Mouse (Mus musculus) kidney, embryonic 14.5 days (tissue): Measurements from ENCODE around the gene Cuedc1. TPM values are rescaled to one million over a fixed set of nuclear protein-coding genes. Genes with fewer than 3 reads are reported as not detected.

Experiments
- ATAC-seq: fragments of 200-750 bp; cut with Nextera tagmentation; 2 replicates; pipeline ENCODE4 v1.8.0; 2017; ENCODE audit warnings: moderate number of reproducible peaks, mild to moderate bottlenecking, moderate TSS enrichment, moderate library complexity; ENCODE audit not compliant: low FRiP score, low TSS enrichment
- H3K27ac ChIP-seq: fragments of 300-500 bp; sonication (generic); 2 replicates; pipeline ENCODE4 v1.5.1; 2014; ENCODE audit warnings: low read depth, mild to moderate bottlenecking, low read length, moderate library complexity, mixed read lengths
- H3K27me3 ChIP-seq: fragments of 300-500 bp; sonication (generic); 2 replicates; pipeline ENCODE4 v1.6.1; 2014; ENCODE audit warnings: mild to moderate bottlenecking, low read length; ENCODE audit not compliant: control insufficient read depth, insufficient read depth
- H3K36me3 ChIP-seq: fragments of 300-500 bp; sonication (generic); 2 replicates; pipeline ENCODE4 v1.6.1; 2014; ENCODE audit warnings: low read length, mixed read lengths; ENCODE audit not compliant: control insufficient read depth, insufficient read depth
- H3K4me1 ChIP-seq: fragments of 300-500 bp; sonication (generic); 2 replicates; pipeline ENCODE4 v1.6.1; 2014; ENCODE audit warnings: low read length, mixed read lengths; ENCODE audit not compliant: control insufficient read depth, insufficient read depth
- H3K4me2 ChIP-seq: fragments of 300-500 bp; sonication (generic); replicated peaks from 2 replicates; pipeline ENCODE4 v1.6.1; 2014; ENCODE audit warnings: low read depth, mild to moderate bottlenecking, low read length
- H3K4me3 ChIP-seq: fragments of 300-500 bp; sonication (generic); 2 replicates; pipeline ENCODE4 v1.5.1; 2014; ENCODE audit warnings: mild to moderate bottlenecking, low read length
- H3K9ac ChIP-seq: fragments of 300-500 bp; sonication (generic); 2 replicates; pipeline ENCODE4 v1.6.1; 2014; ENCODE audit warnings: low read depth, mild to moderate bottlenecking, low read length, moderate library complexity
- H3K9me3 ChIP-seq: fragments of 300-500 bp; sonication (generic); 2 replicates; pipeline ENCODE4 v1.6.1; 2016; ENCODE audit warnings: low read length; ENCODE audit not compliant: control insufficient read depth
- WGBS: fragments of 180-500 bp; shearing (Covaris S2); extraction: QIAGEN DNeasy Blood & Tissue Kit; methylation state at CpG from one replicate; pipeline ENCODE4 v1.1.7; 2014; 5-methylcytosine and 5-hydroxymethylcytosine counted together
- polyA plus RNA-seq: library from polyadenylated mRNA; unstranded; fragments of >200 nt; fragmentation: Nextera tagmentation; extraction: Ambion mirVana; gene quantifications from 2 replicates; pipeline ENCODE4 v1.2.1, GENCODE M21; 2014

Cuedc1 gene
- polyA plus RNA-seq, 1 experiment from 2014 or later, result 17.0 TPM

GRCm38 (mm10) chr11:88098787-88099598 lies 1.1 kb downstream of the Cuedc1 start:
- WGBS, result 1% methylated on average over 60 of the region's 95 CpGs

GRCm38 (mm10) chr11:88099599-88100023 lies 1.8 kb downstream of the Cuedc1 start:
- Histone ChIP-seq H3K27ac (peak overlapping the region; percentile 95), H3K4me1 (peaks cover 23% of the 10 kb centered on the region), H3K36me3 (no peaks in the 10 kb centered on the region), H3K9me3 (no peaks in the 10 kb centered on the region), H3K4me3 (peak overlapping the region; percentile 53), H3K9ac (peak overlapping the region; percentile 85), H3K4me2 (peak overlapping the region; percentile 89), H3K27me3 (no peaks in the 10 kb centered on the region; the same call in 1 of the 2 replicates)
- peak; percentile 66 for ATAC-seq
- WGBS, result under 1% methylated on average over 36 of the region's 38 CpGs

More at GRCm38 (mm10) chr11:88098787-88099598, 1.1 kb downstream of the Cuedc1 start:
- Histone ChIP-seq H3K27me3 (no peaks in the 10 kb centered on the region; the same call in 1 of the 2 replicates), H3K4me1 (peaks cover 23% of the 10 kb centered on the region), H3K4me2 (peak overlapping the region; percentile 89), H3K9me3 (no peaks in the 10 kb centered on the region), H3K9ac (peak overlapping the region; percentile 85), H3K27ac (peak overlapping the region; percentile 95), H3K36me3 (no peaks in the 10 kb centered on the region), H3K4me3 (peak overlapping the region; percentile 53)
- ATAC-seq, result peak; percentile 63

GRCm38 (mm10) chr11:88100170-88100569 lies 2.3 kb downstream of the Cuedc1 start:
- H3K27me3 ChIP-seq, result no peaks in the 10 kb centered on the region; the same call in 1 of the 2 replicates
- no peak for ATAC-seq
- WGBS, result 33% methylated on average over 4 of the region's 4 CpGs
- no peak overlapping the region for H3K27ac ChIP-seq
- no peaks in the 10 kb centered on the region for H3K36me3 ChIP-seq
- H3K4me3 ChIP-seq, result peak overlapping the region; percentile 53; the same call in 1 of the 2 replicates
- H3K9ac ChIP-seq, result no peak overlapping the region
- peak overlapping the region; percentile 89 for H3K4me2 ChIP-seq
- no peaks in the 10 kb centered on the region for H3K9me3 ChIP-seq
- peaks cover 23% of the 10 kb centered on the region for H3K4me1 ChIP-seq

GRCm38 (mm10) chr11:88103214-88103941 lies 5.5 kb downstream of the Cuedc1 start:
- Histone ChIP-seq H3K4me3 (no peak overlapping the region), H3K4me1 (peaks cover 15% of the 10 kb centered on the region), H3K27me3 (no peaks in the 10 kb centered on the region), H3K9me3 (no peaks in the 10 kb centered on the region), H3K27ac (no peak overlapping the region), H3K4me2 (no peak overlapping the region), H3K9ac (no peak overlapping the region), H3K36me3 (no peaks in the 10 kb centered on the region)
- 84% methylated on average over 19 of the region's 19 CpGs for WGBS
- ATAC-seq, result no peak

- Histone ChIP-seq H3K4me1 (peaks cover 7% of the 10 kb centered on the region; the same call in 1 of the 2 replicates), H3K9ac (no peak overlapping the region), H3K4me2 (no peak overlapping the region), H3K27me3 (no peaks in the 10 kb centered on the region), H3K9me3 (no peaks in the 10 kb centered on the region), H3K4me3 (no peak overlapping the region), H3K36me3 (no peaks in the 10 kb centered on the region), H3K27ac (no peak overlapping the region)
- ATAC-seq, result no peak
- 72% methylated on average over 6 of the region's 6 CpGs for WGBS
These were observed 7.8 kb downstream of the Cuedc1 start for GRCm38 (mm10) chr11:88105494-88106291.

GRCm38 (mm10) chr11:88106292-88106554 lies 8.4 kb downstream of the Cuedc1 start:
- no peak overlapping the region for H3K27ac ChIP-seq
- no peaks in the 10 kb centered on the region for H3K27me3 ChIP-seq
- no peak overlapping the region for H3K4me3 ChIP-seq
- no peaks in the 10 kb centered on the region for H3K36me3 ChIP-seq
- peaks cover 7% of the 10 kb centered on the region; the same call in 1 of the 2 replicates for H3K4me1 ChIP-seq
- no peaks in the 10 kb centered on the region for H3K9me3 ChIP-seq
- no peak overlapping the region for H3K9ac ChIP-seq
- 63% methylated on average over 8 of the region's 8 CpGs for WGBS
- no peak overlapping the region for H3K4me2 ChIP-seq
- ATAC-seq, result no peak

GRCm38 (mm10) chr11:88107365-88107764 lies 9.5 kb downstream of the Cuedc1 start:
- WGBS, result 65% methylated on average over 4 of the region's 4 CpGs

GRCm38 (mm10) chr11:88110031-88110594 lies 12.3 kb downstream of the Cuedc1 start:
- H3K36me3 ChIP-seq, result no peaks in the 10 kb centered on the region
- H3K9ac ChIP-seq, result no peak overlapping the region
- H3K27ac ChIP-seq, result no peak overlapping the region
- peaks cover 24% of the 10 kb centered on the region for H3K4me1 ChIP-seq
- no peak for ATAC-seq
- H3K4me3 ChIP-seq, result no peak overlapping the region
- H3K27me3 ChIP-seq, result no peaks in the 10 kb centered on the region
- no peaks in the 10 kb centered on the region for H3K9me3 ChIP-seq
- WGBS, result 51% methylated on average over 9 of the region's 9 CpGs
- no peak overlapping the region for H3K4me2 ChIP-seq

More at GRCm38 (mm10) chr11:88107365-88107764, 9.5 kb downstream of the Cuedc1 start:
- H3K4me2 ChIP-seq, result no peak overlapping the region
- H3K4me3 ChIP-seq, result no peak overlapping the region
- ATAC-seq, result no peak
- no peak overlapping the region for H3K9ac ChIP-seq
- H3K36me3 ChIP-seq, result no peaks in the 10 kb centered on the region
- no peak overlapping the region for H3K27ac ChIP-seq
- H3K27me3 ChIP-seq, result no peaks in the 10 kb centered on the region
- no peaks in the 10 kb centered on the region for H3K9me3 ChIP-seq
- H3K4me1 ChIP-seq, result peaks cover 7% of the 10 kb centered on the region; the same call in 1 of the 2 replicates
